In the genomic region with DNA sequence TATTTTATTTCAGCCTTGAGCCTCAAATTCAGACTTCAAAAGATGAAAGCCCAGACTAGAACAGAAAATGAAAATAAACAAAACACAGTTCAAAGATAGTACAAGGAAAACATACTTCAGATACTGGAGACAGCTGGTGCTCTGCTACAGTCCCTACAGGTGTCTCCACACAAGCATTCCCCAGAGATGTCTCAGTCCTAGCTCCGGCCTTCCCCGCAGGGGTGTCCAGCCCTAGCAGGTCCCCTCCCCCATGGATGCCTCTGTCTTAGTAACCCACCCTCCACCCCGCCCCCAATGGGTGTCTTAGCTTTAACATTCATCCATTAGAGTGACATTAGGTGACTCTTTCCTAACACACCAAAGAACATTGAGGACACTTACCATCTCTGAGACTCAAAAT, we compare ENCODE assay signal across 20 mouse cellular contexts.
DNase-seq lines count a peak whose midpoint lies in the region; TF ChIP-seq lines count a peak whose summit lies in the region.
"Had no signal": no experiment of that assay in that cellular context is flagged by ENCODE, and none has a peak within 500 bp of the region (broad histone marks: within the 10 kb centered on the region; RNA-seq: fewer than 3 reads in every experiment).

No protein-coding gene starts in this region.

- peak overlapping the region; percentile 31 for H3K27ac ChIP-seq in heart, adult 2 months
- peak overlapping the region; percentile 91 for H3K27ac ChIP-seq in left cerebral cortex, adult 2 months
- H3K27ac ChIP-seq in olfactory bulb, adult 2 months (ENCODE audit: insufficient read depth, low read depth, low read length), result 0 out of 2 replicates have a peak overlapping the region, but pooled peaks have one; percentile 47
- H3K27ac ChIP-seq: embryonic facial prominence, embryonic 15.5 days; forebrain, embryonic 10.5 days; heart, embryonic 13.5 days; hindbrain, embryonic 12.5 days had no signal

- no peak for TF ChIP-seq EP300 in heart, adult 2 months (IDR thresholded peaks at IDR 0.05; ENCODE audit: insufficient read depth, low read depth, low read length)

- intact Hi-C loops in heart, adult 2 months (cut with DNase I), result loop anchor here (5.0 kb wide), 1 partner anchor 37 kb away; no protein-coding TSS in a partner anchor
- intact Hi-C loops in left cerebral cortex, adult 2 months (cut with DNase I), result loop anchor here (5.0 kb wide), 1 partner anchor 62 kb away; no protein-coding TSS in a partner anchor
- intact Hi-C loops in left cerebral cortex, postnatal 14 days (cut with DNase I), result no loop called here

- no peak overlapping the region for H3K4me3 ChIP-seq in heart, adult 2 months
- H3K4me3 ChIP-seq in left cerebral cortex, adult 2 months, result no peak overlapping the region
- H3K4me3 ChIP-seq in olfactory bulb, adult 2 months (ENCODE audit: insufficient read depth, low read depth, low read length), result no peak overlapping the region
- H3K4me3 ChIP-seq: embryonic facial prominence, embryonic 15.5 days; erythroblast, embryonic 14.5 days; forebrain, embryonic 10.5 days; heart, embryonic 13.5 days; hindbrain, embryonic 12.5 days had no signal

- H3K36me3 ChIP-seq in heart, adult 2 months (ENCODE audit: control insufficient read depth, insufficient read depth, low read length), result peaks cover 4% of the 10 kb centered on the region; the same call in 1 of the 2 replicates
- H3K36me3 ChIP-seq: embryonic facial prominence, embryonic 15.5 days; forebrain, embryonic 10.5 days; heart, embryonic 13.5 days; hindbrain, embryonic 12.5 days had no signal

- TF ChIP-seq POLR2A in heart, adult 2 months (IDR thresholded peaks at IDR 0.05; ENCODE audit: insufficient read depth, low read depth, low read length), result no peak
- no peak for TF ChIP-seq POLR2A in olfactory bulb, adult 2 months (IDR thresholded peaks at IDR 0.05; ENCODE audit: insufficient read depth, low read depth, low read length)

- no peaks in the 10 kb centered on the region for H3K79me2 ChIP-seq in heart, adult 2 months (replicated peaks; ENCODE audit: control insufficient read depth, insufficient read depth, low read length)

- 71% methylated on average over 3 of the region's 3 CpGs for WGBS in heart, adult 2 months
- 81% methylated on average over 3 of the region's 3 CpGs for WGBS in olfactory bulb, adult 2 months

- H3K4me1 ChIP-seq in heart, adult 2 months (ENCODE audit: control insufficient read depth, insufficient read depth, low read length), result peaks cover 20% of the 10 kb centered on the region
- H3K4me1 ChIP-seq in olfactory bulb, adult 2 months (ENCODE audit: control insufficient read depth, insufficient read depth, low read length), result peaks cover 20% of the 10 kb centered on the region

- no peak for TF ChIP-seq CTCF in heart, adult 2 months (IDR thresholded peaks at IDR 0.05)
- no peak; the same call in 1 of the 2 replicates for TF ChIP-seq CTCF in left cerebral cortex, adult 2 months (IDR thresholded peaks at IDR 0.05)
- no peak for TF ChIP-seq CTCF in olfactory bulb, adult 2 months (IDR thresholded peaks at IDR 0.05; ENCODE audit: insufficient read depth, low read depth, low read length)

- no peak overlapping the region for H3K9ac ChIP-seq in heart, adult 2 months (ENCODE audit: low read depth, low read length)
- H3K9ac ChIP-seq: embryonic facial prominence, embryonic 15.5 days; heart, embryonic 13.5 days; hindbrain, embryonic 12.5 days had no signal

- DNase-seq in heart, adult 2 months, result no peak
- no peak for DNase-seq in heart, adult 11 months
- peak; percentile 33 for DNase-seq in kidney, postnatal 10 days
- DNase-seq in kidney, adult 11 months, result no peak
- DNase-seq in left cerebral cortex, adult 2 months (ENCODE audit: extremely low spot score in 1 of 2, low spot score in 2 of 2), result no peak
- no peak for DNase-seq in left cerebral cortex, postnatal 14 days (ENCODE audit: low spot score in 2 of 2)
- DNase-seq: adrenal gland, postnatal 36 days; cerebellum, adult 11 months; cerebellum, adult 8-10 months; cerebellum, postnatal 14 days; embryo, embryonic 11 days; gastrocnemius, postnatal 14 days; heart, postnatal 36 days had no signal

- no peaks in the 10 kb centered on the region for H3K27me3 ChIP-seq in heart, adult 2 months (ENCODE audit: control insufficient read depth, insufficient read depth, low read length)
- H3K27me3 ChIP-seq: embryonic facial prominence, embryonic 15.5 days; heart, embryonic 13.5 days; hindbrain, embryonic 12.5 days; Patski had no signal

Comparison
In these comparisons a context has a peak if more than half of its experiments do, and no peak if none do; other contexts are left out.
1. H3K27ac ChIP-seq: peak in every context shown above with its lines; median percentile 91 in left cerebral cortex, adult 2 months; 47 in olfactory bulb, adult 2 months; 31 in heart, adult 2 months.